Mouse (Mus musculus) bone marrow, adult 2 months (tissue): ENCODE data around the gene Ccdc8.

Experiments
- CTCF ChIP-seq: fragments of 200-500 bp; IDR thresholded peaks from 2 replicates; pipeline ENCODE4 v1.5.1; 2011; ENCODE audit warnings: low read length, control low read depth; ENCODE audit not compliant: control insufficient read depth, insufficient read depth
- POLR2A ChIP-seq: fragments of 200-500 bp; IDR thresholded peaks from 2 replicates; pipeline ENCODE4 v1.6.1; 2011; ENCODE audit warnings: low read depth, mild to moderate bottlenecking, control low read depth, low read length, borderline replicate concordance; ENCODE audit not compliant: control insufficient read depth

DNA sequence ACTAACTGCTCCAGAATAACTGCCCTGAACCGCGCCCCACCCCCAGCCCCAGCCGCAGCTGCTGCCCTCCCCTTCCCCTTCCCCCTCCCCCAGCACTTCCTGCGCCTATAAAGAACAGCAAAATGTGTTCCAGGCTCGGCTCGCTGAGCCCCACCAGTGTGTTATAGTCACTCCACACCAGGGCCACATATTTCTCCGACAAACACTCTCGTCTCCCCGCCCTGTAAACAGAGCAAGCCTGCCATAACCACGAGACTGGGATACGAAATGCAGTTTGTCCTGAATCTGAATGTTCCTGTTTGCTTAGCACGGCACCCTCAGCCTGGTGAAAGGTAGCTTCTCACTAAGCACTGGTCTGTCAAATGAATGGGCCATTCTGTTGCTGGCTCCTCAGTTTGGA, 12.2 kb upstream of the Ccdc8 start:
- TF ChIP-seq CTCF: no peak
- TF ChIP-seq POLR2A: no peak
